Mouse (Mus musculus) MEL (cell line): Measurements from ENCODE around the gene Ptpa. TPM values are rescaled to one million over a fixed set of nuclear protein-coding genes. Genes with fewer than 3 reads are reported as not detected.

ENCODE experiments used
- DNase-seq: peaks from one replicate; pipeline ENCODE4 v3.0.0; 2011; ENCODE audit warnings: low read depth, low spot score
- H3K27ac ChIP-seq: 2 replicates; pipeline ENCODE4 v1.5.1; 2012; ENCODE audit warnings: low read depth, mild to moderate bottlenecking, control low read depth, low read length, moderate library complexity; ENCODE audit not compliant: control insufficient read depth
- H3K27me3 ChIP-seq, 2 experiments: fragments of 150-350 bp in 1 of 2; sonication (generic) in 1 of 2; 2 replicates each; pipeline ENCODE4 v1.6.1; 2012; ENCODE audit warnings: low read length in 2 of 2, mild to moderate bottlenecking in 2 of 2, improper control_type of control experiment in 1 of 2, moderate library complexity in 1 of 2; ENCODE audit not compliant: insufficient read depth in 2 of 2, control insufficient read depth in 1 of 2
- H3K36me3 ChIP-seq, 2 experiments: 2 replicates each; pipeline ENCODE4 v1.6.1; 2012 to 2014; ENCODE audit warnings: low read length in 2 of 2, improper control_type of control experiment in 1 of 2, inconsistent platforms in 1 of 2, mild to moderate bottlenecking in 1 of 2; ENCODE audit not compliant: insufficient read depth in 2 of 2, control insufficient read depth in 1 of 2
- H3K4me1 ChIP-seq, 2 experiments: fragments of 150-350 bp in 1 of 2; sonication (generic) in 1 of 2; 2 replicates each; pipeline ENCODE4 v1.6.1; 2012; ENCODE audit warnings: low read length in 2 of 2, improper control_type of control experiment in 1 of 2, mild to moderate bottlenecking in 1 of 2; ENCODE audit not compliant: insufficient read depth in 2 of 2, control insufficient read depth in 1 of 2
- H3K4me3 ChIP-seq, 2 experiments: fragments of 150-350 bp in 1 of 2; sonication (generic) in 1 of 2; 2 replicates each; pipeline ENCODE4 v1.5.1; 2012; ENCODE audit warnings: low read depth in 2 of 2, low read length in 2 of 2, mild to moderate bottlenecking in 2 of 2, moderate library complexity in 2 of 2, control low read depth in 1 of 2, improper control_type of control experiment in 1 of 2; ENCODE audit not compliant: control insufficient read depth in 1 of 2, insufficient read depth in 1 of 2
- H3K79me2 ChIP-seq: 2 replicates; pipeline ENCODE4 v1.6.1; 2012; ENCODE audit warnings: mild to moderate bottlenecking, low read length, moderate library complexity; ENCODE audit not compliant: control insufficient read depth, poor library complexity, insufficient read depth
- H3K9ac ChIP-seq: 2 replicates; pipeline ENCODE4 v1.6.1; 2012; ENCODE audit warnings: low read depth, mild to moderate bottlenecking, control low read depth, low read length, moderate library complexity; ENCODE audit not compliant: control insufficient read depth, poor library complexity, severe bottlenecking
- H3K9me3 ChIP-seq: fragments of 150-350 bp; sonication (generic); replicated peaks from 2 replicates; pipeline ENCODE4 v1.6.1; 2012; ENCODE audit warnings: mild to moderate bottlenecking, low read length, improper control_type of control experiment, moderate library complexity; ENCODE audit not compliant: insufficient read depth
- E2F4 ChIP-seq: IDR thresholded peaks from 2 replicates; pipeline ENCODE4 v1.6.1; 2011; ENCODE audit warnings: low read depth, low read length, improper control_type of control experiment, borderline replicate concordance
- EP300 ChIP-seq, 2 experiments: IDR thresholded peaks; 2 replicates each; pipeline ENCODE4 v1.6.1; 2011; ENCODE audit warnings: improper control_type of control experiment in 2 of 2, low read length in 2 of 2, low read depth in 1 of 2, mild to moderate bottlenecking in 1 of 2
- GABPA ChIP-seq: IDR thresholded peaks from 2 replicates; pipeline ENCODE4 v1.6.1; 2012; ENCODE audit warnings: low read depth, mild to moderate bottlenecking, inconsistent platforms, low read length, improper control_type of control experiment, moderate library complexity
- HCFC1 ChIP-seq: IDR thresholded peaks from 2 replicates; pipeline ENCODE4 v1.6.1; 2012; ENCODE audit warnings: low read depth, mild to moderate bottlenecking, inconsistent platforms, low read length, improper control_type of control experiment, moderate library complexity
- JUND ChIP-seq: IDR thresholded peaks from 2 replicates; pipeline ENCODE4 v1.6.1; 2011; ENCODE audit warnings: low read depth, mild to moderate bottlenecking, improper control_type of control experiment, low read length
- KAT2A ChIP-seq: conservative IDR thresholded peaks from 2 replicates; pipeline ENCODE4 v1.6.1; 2012; ENCODE audit warnings: low read depth, low read length, improper control_type of control experiment, inconsistent platforms
- MAX ChIP-seq: IDR thresholded peaks from 2 replicates; pipeline ENCODE4 v1.6.1; 2011; ENCODE audit warnings: low read length, improper control_type of control experiment
- MEF2A ChIP-seq: IDR thresholded peaks from 2 replicates; pipeline ENCODE4 v1.6.1; 2014; ENCODE audit warnings: low read depth, mild to moderate bottlenecking, inconsistent platforms, low read length, improper control_type of control experiment; ENCODE audit not compliant: poor library complexity, insufficient replicate concordance, severe bottlenecking; ENCODE audit errors: extremely low read depth
- MYB ChIP-seq: IDR thresholded peaks from 2 replicates; pipeline ENCODE4 v1.6.1; 2011; ENCODE audit warnings: mild to moderate bottlenecking, low read depth, low read length, improper control_type of control experiment
- NRF1 ChIP-seq: IDR thresholded peaks from 2 replicates; pipeline ENCODE4 v1.6.1; 2014; ENCODE audit warnings: low read depth, mild to moderate bottlenecking, inconsistent platforms, low read length, improper control_type of control experiment, moderate library complexity; ENCODE audit not compliant: poor library complexity, insufficient read depth, severe bottlenecking
- POLR2A ChIP-seq, 2 experiments: IDR thresholded peaks; 2 replicates each; pipeline ENCODE4 v1.6.1; 2011 to 2012; ENCODE audit warnings: low read length in 2 of 2, mild to moderate bottlenecking in 2 of 2, control low read depth in 1 of 2, improper control_type of control experiment in 1 of 2, low read depth in 1 of 2, moderate library complexity in 1 of 2; ENCODE audit not compliant: control insufficient read depth in 1 of 2, insufficient read depth in 1 of 2, poor library complexity in 1 of 2
- SIN3A ChIP-seq: IDR thresholded peaks from 2 replicates; pipeline ENCODE4 v1.6.1; 2012; ENCODE audit warnings: low read length, improper control_type of control experiment, inconsistent platforms
- TBP ChIP-seq: IDR thresholded peaks from 2 replicates; pipeline ENCODE4 v1.8.0; 2011; ENCODE audit warnings: low read depth, low read length, improper control_type of control experiment
- UBTF ChIP-seq: IDR thresholded peaks from 2 replicates; pipeline ENCODE4 v1.6.1; 2012; ENCODE audit warnings: low read depth, mild to moderate bottlenecking, inconsistent platforms, low read length, improper control_type of control experiment, moderate library complexity, borderline replicate concordance; ENCODE audit not compliant: insufficient read depth
- USF1 ChIP-seq: IDR thresholded peaks from 2 replicates; pipeline ENCODE4 v1.6.1; 2014; ENCODE audit warnings: low read depth, mild to moderate bottlenecking, inconsistent platforms, low read length, improper control_type of control experiment, moderate library complexity
- USF2 ChIP-seq, 2 experiments: IDR thresholded peaks; 2 replicates each; pipeline ENCODE4 v1.6.1; 2011 to 2012; ENCODE audit warnings: improper control_type of control experiment in 2 of 2, low read length in 2 of 2, borderline replicate concordance in 1 of 2, inconsistent platforms in 1 of 2, low read depth in 1 of 2, mild to moderate bottlenecking in 1 of 2; ENCODE audit not compliant: insufficient read depth in 1 of 2
- ZC3H11A ChIP-seq: IDR thresholded peaks from 2 replicates; pipeline ENCODE4 v1.6.1; 2012; ENCODE audit warnings: low read depth, mild to moderate bottlenecking, inconsistent platforms, low read length, improper control_type of control experiment
- ZKSCAN1 ChIP-seq: IDR thresholded peaks from 2 replicates; pipeline ENCODE4 v1.6.1; 2012; ENCODE audit warnings: low read depth, mild to moderate bottlenecking, inconsistent platforms, low read length, improper control_type of control experiment, moderate library complexity
- ZNF384 ChIP-seq: IDR thresholded peaks from 2 replicates; pipeline ENCODE4 v1.6.1; 2012; ENCODE audit warnings: low read depth, mild to moderate bottlenecking, inconsistent platforms, low read length, improper control_type of control experiment
- polyA plus RNA-seq, 2 experiments: library from polyadenylated mRNA; stranded (reverse) in 1 of 2; unstranded in 1 of 2; fragments of >175 nt in 1 of 2; fragments of >200 nt in 1 of 2; gene quantifications; 2 replicates each; pipeline versions ENCODE4 v1.2.1 to v1.2.4; 2012; ENCODE audit warnings: low replicate concordance in 2 of 2, low read depth in 1 of 2; ENCODE audit not compliant: insufficient read length in 2 of 2, insufficient read depth in 1 of 2, missing spikeins in 1 of 2
- total RNA-seq: library from RNA; depleted of rRNA; stranded (reverse); fragments of 300-350 nt; gene quantifications from 2 replicates; pipeline ENCODE4 v1.2.3, GENCODE M21; 2012

Gene Ptpa
- total and polyA plus RNA-seq, 3 experiments: 159 to 382 TPM; not detected in 1

DNA sequence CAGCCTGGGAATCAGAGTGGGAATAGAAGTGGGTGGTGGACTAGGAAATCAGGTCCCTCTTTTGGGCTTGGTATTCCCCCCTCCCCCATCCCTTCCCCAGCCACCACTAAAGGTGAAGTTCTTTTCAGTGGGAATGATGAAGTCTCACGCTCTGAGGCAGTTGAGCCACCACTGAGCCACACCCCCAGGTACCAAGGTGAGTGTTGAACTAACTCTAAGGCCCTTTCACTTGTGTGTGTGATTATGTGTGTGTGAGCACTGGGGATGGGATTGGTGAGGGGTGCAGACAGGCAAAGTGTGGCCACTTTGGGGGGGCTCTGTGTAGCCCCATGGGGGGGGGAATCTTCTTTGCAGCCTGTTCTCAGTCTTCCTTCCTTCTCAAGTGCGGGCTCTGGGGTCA, 60.4 kb downstream of the Ptpa start:
- Histone ChIP-seq H3K27me3 (peaks cover 2 to 7% of the 10 kb centered on the region in 2 experiments; a peak in 2 of 4 replicates), H3K79me2 (no peaks in the 10 kb centered on the region), H3K36me3 (peaks cover 0 to 5% of the 10 kb centered on the region in 2 experiments; a peak in 2 of 4 replicates), H3K9ac (no peak overlapping the region), H3K4me1 (peaks cover 0 to 8% of the 10 kb centered on the region in 2 experiments; a peak in 1 of 4 replicates), H3K9me3 (no peaks in the 10 kb centered on the region), H3K4me3 (no peak overlapping the region), H3K27ac (no peak overlapping the region)
- TF ChIP-seq GABPA: no peak
- no peak for TF ChIP-seq JUND
- TF ChIP-seq TBP: no peak
- no peak for TF ChIP-seq ZNF384
- no peak for TF ChIP-seq POLR2A (IDR thresholded peaks at IDR 0.05; ENCODE audit: control insufficient read depth in 1 of 2, insufficient read depth in 1 of 2, low read depth in 1 of 2, low read length in 2 of 2, poor library complexity in 1 of 2)
- no peak for TF ChIP-seq MYB
- TF ChIP-seq KAT2A: no peak
- no peak for TF ChIP-seq USF2 (IDR thresholded peaks at IDR 0.05; ENCODE audit: borderline replicate concordance in 1 of 2, insufficient read depth in 1 of 2, low read depth in 1 of 2, low read length in 2 of 2)
- no peak for TF ChIP-seq E2F4
- TF ChIP-seq MAX: no peak
- TF ChIP-seq EP300 (IDR thresholded peaks at IDR 0.05; ENCODE audit: low read depth in 1 of 2, low read length in 2 of 2): no peak
- no peak for TF ChIP-seq SIN3A
- TF ChIP-seq NRF1: no peak
- no peak for TF ChIP-seq UBTF
- TF ChIP-seq ZC3H11A: no peak
- TF ChIP-seq MEF2A: no peak
- TF ChIP-seq ZKSCAN1: no peak
- no peak for TF ChIP-seq USF1
- no peak for TF ChIP-seq HCFC1
- no peak for DNase-seq

DNA sequence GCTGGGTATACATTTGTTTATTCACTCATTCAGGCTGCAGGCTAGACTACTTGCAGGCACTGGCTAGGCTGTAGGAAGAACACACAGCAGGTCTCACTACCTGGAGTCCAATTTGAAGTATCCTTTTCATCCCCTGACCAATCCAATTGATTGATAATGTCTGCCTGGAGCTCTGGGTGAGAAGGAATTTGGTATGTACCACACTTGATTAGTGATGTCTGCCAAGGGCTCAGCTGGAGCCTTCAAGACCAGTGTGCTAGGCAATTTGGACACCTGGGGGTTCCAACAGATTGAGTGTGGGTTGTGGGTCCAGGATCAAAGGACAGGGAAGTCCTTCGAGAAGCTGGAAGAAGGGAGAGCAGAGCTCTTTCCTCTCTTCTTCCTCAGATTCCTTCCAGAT, 62.7 kb downstream of the Ptpa start:
- Histone ChIP-seq H3K79me2 (no peaks in the 10 kb centered on the region), H3K9me3 (no peaks in the 10 kb centered on the region), H3K4me3 (no peak overlapping the region), H3K4me1 (no peaks in the 10 kb centered on the region), H3K9ac (no peak overlapping the region), H3K27me3 (peaks cover 4 to 7% of the 10 kb centered on the region in 2 experiments; a peak in 3 of 4 replicates), H3K27ac (no peak overlapping the region), H3K36me3 (no peaks in the 10 kb centered on the region)
- TF ChIP-seq MYB: no peak
- DNase-seq: no peak
